ENCODE assay signal across 8 mouse cellular contexts in the genomic region with DNA sequence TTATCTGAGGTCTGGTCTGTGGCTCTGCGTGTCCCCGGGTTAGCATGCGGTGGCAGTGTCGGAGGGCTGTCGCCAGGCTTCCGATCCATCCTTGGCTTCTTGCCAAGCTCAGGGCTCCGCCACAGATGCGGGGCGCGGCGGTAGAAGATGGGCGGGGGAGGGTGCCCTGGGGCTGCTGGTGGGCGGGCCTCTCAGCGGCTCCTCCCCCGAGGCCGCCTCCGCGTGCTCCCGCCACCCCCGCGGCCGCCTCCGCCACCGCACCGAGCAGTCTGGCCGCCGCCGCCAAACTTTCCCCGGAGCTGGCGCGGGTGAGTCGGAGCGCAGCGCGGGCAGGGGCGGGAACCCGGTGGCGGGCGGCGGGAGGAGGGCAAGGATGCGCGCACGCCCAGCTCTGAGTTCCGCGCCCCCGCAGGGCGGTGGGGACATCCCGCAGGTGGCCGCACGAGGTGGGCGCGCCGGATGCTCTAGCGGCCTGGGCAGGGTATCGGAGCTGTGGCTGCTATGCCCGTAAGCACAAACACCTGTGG. TPM values are rescaled to one million over a fixed set of nuclear protein-coding genes. Genes with fewer than 3 reads are reported as not detected.
DNase-seq lines count a peak whose midpoint lies in the region; ATAC-seq and TF ChIP-seq lines count a peak whose summit lies in the region.

Gene Hrh1, plus strand, starts transcription at position 246 of the 527 bp plus-strand sequence.

- intact Hi-C loops in heart, postnatal 36 days (cut with DNase I), result no loop called here
- intact Hi-C loops in left cerebral cortex, postnatal 36 days (cut with DNase I), result loop anchor here (5.0 kb wide), 2 partner anchors 50 to 65 kb away; no protein-coding TSS in a partner anchor

- peak within 1 kb of the TSS; percentile 97 for H3K4me2 ChIP-seq in embryonic facial prominence, embryonic 15.5 days (replicated peaks)
- H3K4me2 ChIP-seq in stomach, postnatal 0 days (replicated peaks; ENCODE audit: low read depth), result peak within 1 kb of the TSS; percentile 74

- peak within 1 kb of the TSS; percentile 48 for H3K4me3 ChIP-seq in embryonic facial prominence, embryonic 15.5 days (replicated peaks)
- peak within 1 kb of the TSS; percentile 43 for H3K4me3 ChIP-seq in stomach, postnatal 0 days (ENCODE audit: low read depth, low read length)

- DNase-seq in ES-CJ7 (ENCODE audit: low read depth, low spot score), result peak; percentile 70
- DNase-seq in adrenal gland, adult 2 months, result peak; percentile 62
- DNase-seq in heart, postnatal 36 days, result peak; percentile 46 to 54
- peak; percentile 46 to 74 for DNase-seq in left cerebral cortex, postnatal 36 days (ENCODE audit: low spot score in 2 of 2)
- peak; percentile 75 for DNase-seq in mesoderm, embryonic 11.5 days (ENCODE audit: low read depth, low spot score)
- DNase-seq in stomach, postnatal 0 days (ENCODE audit: low spot score), result peak; percentile 50
- no peak for DNase-seq in spleen, postnatal 36 days (ENCODE audit: low spot score in 2 of 2)

- no peak within 1 kb of the TSS for H3K27ac ChIP-seq in embryonic facial prominence, embryonic 15.5 days (replicated peaks)
- no peak within 1 kb of the TSS for H3K27ac ChIP-seq in stomach, postnatal 0 days (replicated peaks)

- H3K27me3 ChIP-seq in embryonic facial prominence, embryonic 15.5 days, result peaks cover 50% of the 10 kb centered on the region
- H3K27me3 ChIP-seq in stomach, postnatal 0 days (ENCODE audit: control insufficient read depth, insufficient read depth, low read length), result peaks cover 2% of the 10 kb centered on the region; the same call in 1 of the 2 replicates

- WGBS in embryonic facial prominence, embryonic 15.5 days, result under 1% methylated on average over 55 of the region's 56 CpGs
- WGBS in stomach, postnatal 0 days, result under 1% methylated on average over 45 of the region's 56 CpGs

- TF ChIP-seq EP300 in stomach, postnatal 0 days (optimal IDR thresholded peaks at IDR 0.05), result no peak

- peaks cover 20% of the 10 kb centered on the region for H3K4me1 ChIP-seq in embryonic facial prominence, embryonic 15.5 days
- no peaks in the 10 kb centered on the region for H3K4me1 ChIP-seq in stomach, postnatal 0 days (replicated peaks; ENCODE audit: control insufficient read depth, insufficient read depth)

- TF ChIP-seq CTCF in stomach, postnatal 0 days (IDR thresholded peaks at IDR 0.05; ENCODE audit: low read depth), result no peak

- H3K9me3 ChIP-seq in embryonic facial prominence, embryonic 15.5 days (replicated peaks), result no peaks in the 10 kb centered on the region
- no peaks in the 10 kb centered on the region for H3K9me3 ChIP-seq in stomach, postnatal 0 days (ENCODE audit: control insufficient read depth, low read length)

- no peak within 1 kb of the TSS for H3K9ac ChIP-seq in embryonic facial prominence, embryonic 15.5 days
- peak within 1 kb of the TSS; percentile 38; the same call in 1 of the 2 replicates for H3K9ac ChIP-seq in stomach, postnatal 0 days (ENCODE audit: low read length)

- no peaks in the 10 kb centered on the region for H3K36me3 ChIP-seq in embryonic facial prominence, embryonic 15.5 days
- H3K36me3 ChIP-seq in stomach, postnatal 0 days (ENCODE audit: control insufficient read depth, insufficient read depth, low read length), result no peaks in the 10 kb centered on the region

- no peak; the same call in 1 of the 2 replicates for ATAC-seq in embryonic facial prominence, embryonic 15.5 days (ENCODE audit: insufficient number of reproducible peaks, low FRiP score, low TSS enrichment, low read depth)
- peak; percentile 59; the same call in 1 of the 2 replicates for ATAC-seq in stomach, postnatal 0 days (ENCODE audit: low FRiP score, low TSS enrichment)

RNA-seq across cellular contexts. Expression of gene Hrh1, which starts in this region (rescaled TPM):
- 1 to 10 TPM; 1.2 to 1.7 TPM for total RNA-seq in adrenal gland, adult 2 months (2021)
- polyA plus RNA-seq in adrenal gland, adult 2 months (2012; rRNA removed), result 0.63 and 0.80 TPM in 2 replicates
- polyA plus RNA-seq in embryonic facial prominence, embryonic 15.5 days (2015; fragmentation: Nextera tagmentation; extraction: Ambion mirVana), result 0.16 and 0.17 TPM in 2 replicates
- under 1 TPM; 0.19 to 0.81 TPM for total RNA-seq in heart, postnatal 36 days (2021)
- 10 to 100 TPM; 21.0 to 23.1 TPM for total RNA-seq in left cerebral cortex, postnatal 36 days (2021)
- polyA plus RNA-seq in stomach, postnatal 0 days (2015; fragmentation: Nextera tagmentation; extraction: Ambion mirVana), result 0.06 TPM in 2 replicates

Comparison
In these comparisons a context has a peak if more than half of its experiments do, and no peak if none do; other contexts are left out.
1. RNA of gene Hrh1 (total RNA-seq): 21.0 to 23.1 TPM in left cerebral cortex, postnatal 36 days; 1.2 to 1.7 TPM in adrenal gland, adult 2 months and 0.19 to 0.81 TPM in heart, postnatal 36 days; every median in the first group is over 4 times any median in the second.
2. Peak in DNase-seq in heart, postnatal 36 days; RNA of the gene not detected or under 1 TPM.
3. Peak in DNase-seq, ATAC-seq, H3K4me3 ChIP-seq, H3K9ac ChIP-seq and H3K4me2 ChIP-seq in stomach, postnatal 0 days; RNA of the gene not detected or under 1 TPM.
4. DNase-seq: peak in ES-CJ7 (single experiment), adrenal gland, adult 2 months (single experiment), left cerebral cortex, postnatal 36 days (2 of 2) and mesoderm, embryonic 11.5 days (single experiment); none in spleen, postnatal 36 days (0 of 2).